Mouse (Mus musculus): ENCODE results near the gene Rcc2.

Gene Rcc2

DNA sequence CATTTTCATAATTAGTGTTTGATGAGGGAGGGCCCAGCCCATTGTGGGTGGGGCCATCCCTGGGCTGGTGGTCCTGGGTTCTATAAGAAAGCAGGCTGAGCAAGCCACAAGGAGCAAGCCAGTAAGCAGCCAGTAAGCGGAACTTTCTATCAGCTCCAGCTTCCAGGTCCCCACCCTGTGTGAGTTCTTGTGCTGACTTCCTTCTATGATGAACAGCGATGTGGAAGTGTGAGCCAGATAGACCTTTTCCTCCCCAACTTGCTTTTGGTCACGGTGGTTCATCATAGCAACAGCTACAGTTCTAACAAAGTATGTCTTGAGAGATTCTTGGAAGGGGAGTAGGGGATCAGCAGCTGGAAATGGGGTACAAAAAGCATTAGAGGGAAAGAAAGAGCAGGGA lies 65.6 kb downstream of the Rcc2 start:
- DNase-seq = no peak

GRCm38 (mm10) chr4:140768973-140769372 lies 68.6 kb downstream of the Rcc2 start:
- DNase-seq = no peak

- DNase-seq = peak; percentile 71
These were observed 70.1 kb downstream of the Rcc2 start for GRCm38 (mm10) chr4:140770433-140770832.

DNA sequence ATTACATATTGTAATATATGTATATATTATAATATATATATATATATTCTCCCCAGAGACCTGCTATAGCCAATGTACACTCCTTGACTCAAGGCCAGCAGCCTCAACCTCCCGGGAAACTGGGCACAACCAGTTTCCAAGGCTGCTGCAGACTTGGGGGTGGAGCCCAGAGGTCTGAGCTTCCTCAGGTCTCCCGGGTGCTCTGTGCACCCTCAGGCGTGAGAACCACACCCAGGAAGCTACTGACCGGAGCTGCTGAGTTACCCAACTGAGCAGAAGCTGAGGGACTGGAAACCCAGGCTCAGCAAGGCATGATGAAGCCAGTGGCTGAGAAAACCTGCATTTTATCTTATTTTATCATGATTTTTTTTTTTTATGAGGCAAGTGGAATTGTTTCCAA lies 70.8 kb downstream of the Rcc2 start:
- DNase-seq = peak; percentile 65

All from lung, postnatal 36 days (tissue).